Mouse (Mus musculus) liver, postnatal 0 days (tissue): ENCODE data around the gene Pde6c.

Source experiments
- CTCF ChIP-seq: sonication (generic); IDR thresholded peaks from 2 replicates; pipeline ENCODE4 v1.5.1; 2016; ENCODE audit warnings: antibody characterized with exemption, low read depth
- EP300 ChIP-seq: IDR thresholded peaks from 2 replicates; pipeline ENCODE4 v1.6.1; 2016; ENCODE audit warnings: antibody characterized with exemption, low read depth, mild to moderate bottlenecking

GRCm38 (mm10) chr19:38112575-38112974, 20.0 kb upstream of the Pde6c start:
- no peak for TF ChIP-seq CTCF
- TF ChIP-seq EP300: no peak
